Comparison of ENCODE assay signal across 30 mouse cellular contexts in genomic region chr1:134558511-134558910, GRCm38 (mm10). TPM values are rescaled to one million over a fixed set of nuclear protein-coding genes. Genes with fewer than 3 reads are reported as not detected.
"Had no signal": no experiment of that assay in that cellular context is flagged by ENCODE, and none has a peak within 500 bp of the region (broad histone marks: within the 10 kb centered on the region; RNA-seq: fewer than 3 reads in every experiment).

No protein-coding gene starts in this region.

- H3K36me3 ChIP-seq: liver, embryonic 13.5 days; liver, embryonic 15.5 days; lung, embryonic 15.5 days; midbrain, embryonic 12.5 days; neural tube, embryonic 12.5 days had no signal

- DNase-seq: liver, embryonic 13.5 days; liver, postnatal 0 days; lung, adult 2 months; lung, postnatal 14 days; lung, postnatal 36 days; midbrain, embryonic 14.5 days; right cerebral cortex, adult 18-20 months; right cerebral cortex, postnatal 25 days; right cerebral cortex, postnatal 4 days; spleen, adult 18-20 months; thymus, adult 18-20 months; thymus, postnatal 14 days; thymus, postnatal 36 days had no signal

- H3K4me2 ChIP-seq: liver, embryonic 11.5 days; liver, embryonic 13.5 days; liver, embryonic 15.5 days; lung, embryonic 15.5 days; midbrain, embryonic 12.5 days; neural tube, embryonic 12.5 days had no signal

- H3K9me3 ChIP-seq: liver, embryonic 13.5 days; liver, embryonic 15.5 days; lung, embryonic 15.5 days; megakaryocyte, embryonic 14.5 days; midbrain, embryonic 12.5 days; neural tube, embryonic 12.5 days had no signal

- H3K9ac ChIP-seq: liver, embryonic 13.5 days; liver, embryonic 15.5 days; liver, postnatal 0 days; lung, embryonic 15.5 days; midbrain, embryonic 12.5 days; neural tube, embryonic 12.5 days had no signal

- H3K27ac ChIP-seq: liver, embryonic 13.5 days; liver, embryonic 15.5 days; macrophage; midbrain, embryonic 12.5 days; neural tube, embryonic 12.5 days had no signal

- ATAC-seq: liver, postnatal 0 days; lung, postnatal 0 days had no signal

- H3K4me3 ChIP-seq: liver, embryonic 13.5 days; liver, embryonic 15.5 days; lung, embryonic 15.5 days; megakaryocyte, embryonic 14.5 days; midbrain, embryonic 12.5 days; neural tube, embryonic 12.5 days had no signal

- H3K27me3 ChIP-seq: liver, embryonic 13.5 days; lung, embryonic 15.5 days; megakaryocyte, embryonic 14.5 days; neural tube, embryonic 12.5 days had no signal

RNA-seq across cellular contexts. Expression of gene Mgat4e, which starts 9.0 kb away (rescaled TPM):
- total RNA-seq: megakaryocyte progenitor cell, adult 5-6 weeks; midbrain, postnatal 0 days; monocyte, adult 5-6 weeks; neutrophil, adult 5-6 weeks had no signal
- polyA plus RNA-seq: liver, embryonic 11.5 days; liver, embryonic 13.5 days; liver, embryonic 15.5 days; liver, postnatal 0 days; lung, adult 2 months; lung, embryonic 15.5 days; lung, postnatal 0 days; macrophage; midbrain, embryonic 12.5 days; midbrain, embryonic 14.5 days; midbrain, postnatal 0 days; neural tube, embryonic 12.5 days; neural tube, embryonic 14.5 days; small intestine, adult 2 months; stomach, embryonic 14.5 days; stomach, embryonic 16.5 days; thymus, postnatal 0 days had no signal
